Mouse (Mus musculus) thymus, adult 2 months (tissue): ENCODE measurements around the gene Rhbdd3.

Experiments used
- CTCF ChIP-seq: fragments of 200-500 bp; IDR thresholded peaks from 2 replicates; pipeline ENCODE4 v1.5.1; 2012; ENCODE audit warnings: mild to moderate bottlenecking, control low read depth, low read length, moderate library complexity, borderline replicate concordance; ENCODE audit not compliant: control insufficient read depth, poor library complexity, insufficient read depth; ENCODE audit errors: extremely low read depth
- POLR2A ChIP-seq: fragments of 200-500 bp; IDR thresholded peaks from 2 replicates; pipeline ENCODE4 v1.6.1; 2012; ENCODE audit warnings: mild to moderate bottlenecking, low read length, control low read depth, moderate library complexity; ENCODE audit not compliant: control insufficient read depth, poor library complexity, insufficient read depth; ENCODE audit errors: extremely low read depth

DNA sequence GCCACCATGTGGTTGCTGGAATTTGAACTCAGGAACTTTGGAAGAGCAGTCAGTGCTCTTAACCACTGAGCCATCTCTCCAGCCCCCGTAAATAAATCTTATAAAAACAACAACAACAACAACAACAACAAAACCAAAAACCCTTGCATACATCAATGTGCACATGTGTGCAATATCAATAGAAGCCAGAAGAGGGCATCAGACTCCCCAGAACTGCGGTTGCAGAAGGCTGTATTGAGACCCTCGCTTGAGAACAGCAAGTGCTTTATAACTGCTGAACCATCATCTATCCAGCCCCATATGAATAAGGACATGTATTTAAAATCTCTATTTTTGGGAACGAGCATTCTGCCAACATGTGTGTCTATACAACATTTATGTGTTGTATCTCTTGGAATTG lies 23.8 kb upstream of the Rhbdd3 start:
- TF ChIP-seq CTCF (no peak), POLR2A (no peak)
